Mouse (Mus musculus): ENCODE measurements around the gene Rhpn2.

GRCm38 (mm10) chr7:35416654-35416948 lies 82.6 kb downstream of the Rhpn2 start:
- TF ChIP-seq CTCF (IDR thresholded peaks at IDR 0.05; ENCODE audit: insufficient read depth, low read length): no peak
- TF ChIP-seq POLR2A (IDR thresholded peaks at IDR 0.05; ENCODE audit: borderline replicate concordance, extremely low read depth, low read depth, low read length): no peak
